Mouse (Mus musculus): ENCODE measurements at regions not wholly inside any gene's neighbourhood (a gene's known extent, or its start where the extent isn't known, plus 50 kb on each side); places are given as distances from the start of the nearest gene placed in this dataset.

GRCm38 (mm10) chr10:66940922-66941321 is 155.0 kb upstream of the Jmjd1c start:
- Histone ChIP-seq H3K4me3 (replicated peaks; ENCODE audit: low read depth, low read length) (no peak overlapping the region), H3K27me3 (ENCODE audit: control insufficient read depth, insufficient read depth, low read length) (no peaks in the 10 kb centered on the region), H3K4me1 (ENCODE audit: control insufficient read depth, insufficient read depth, low read length) (no peaks in the 10 kb centered on the region), H3K9me3 (ENCODE audit: control insufficient read depth, low read length) (no peaks in the 10 kb centered on the region), H3K36me3 (ENCODE audit: control insufficient read depth, insufficient read depth, low read length) (no peaks in the 10 kb centered on the region), H3K9ac (replicated peaks; ENCODE audit: low read length) (no peak overlapping the region), H3K4me2 (ENCODE audit: low read length) (no peak overlapping the region), H3K27ac (replicated peaks; ENCODE audit: low read depth, low read length) (no peak overlapping the region)
- DNase-seq (no peak), ATAC-seq (ENCODE audit: low FRiP score, low TSS enrichment) (no peak)
- 86% methylated on average over 5 of the region's 5 CpGs for WGBS

- Histone ChIP-seq H3K4me3 (replicated peaks; ENCODE audit: low read depth, low read length) (no peak overlapping the region), H3K9me3 (ENCODE audit: control insufficient read depth, low read length) (no peaks in the 10 kb centered on the region), H3K9ac (replicated peaks; ENCODE audit: low read length) (no peak overlapping the region), H3K4me1 (ENCODE audit: control insufficient read depth, insufficient read depth, low read length) (no peaks in the 10 kb centered on the region), H3K36me3 (ENCODE audit: control insufficient read depth, insufficient read depth, low read length) (no peaks in the 10 kb centered on the region), H3K27ac (replicated peaks; ENCODE audit: low read depth, low read length) (no peak overlapping the region), H3K27me3 (ENCODE audit: control insufficient read depth, insufficient read depth, low read length) (no peaks in the 10 kb centered on the region), H3K4me2 (ENCODE audit: low read length) (no peak overlapping the region)
- WGBS = 90% methylated on average over 3 of the region's 3 CpGs
- no peak for ATAC-seq (ENCODE audit: low FRiP score, low TSS enrichment)
- no peak for DNase-seq
Observed at GRCm38 (mm10) chr10:66941974-66942373, 154.0 kb upstream of the Jmjd1c start.

- DNase-seq = no peak
- Histone ChIP-seq H3K4me2 (ENCODE audit: low read length) (no peak overlapping the region), H3K9ac (replicated peaks; ENCODE audit: low read length) (no peak overlapping the region), H3K27me3 (ENCODE audit: control insufficient read depth, insufficient read depth, low read length) (no peaks in the 10 kb centered on the region), H3K36me3 (ENCODE audit: control insufficient read depth, insufficient read depth, low read length) (no peaks in the 10 kb centered on the region), H3K4me3 (replicated peaks; ENCODE audit: low read depth, low read length) (no peak overlapping the region), H3K9me3 (ENCODE audit: control insufficient read depth, low read length) (no peaks in the 10 kb centered on the region), H3K27ac (replicated peaks; ENCODE audit: low read depth, low read length) (no peak overlapping the region), H3K4me1 (ENCODE audit: control insufficient read depth, insufficient read depth, low read length) (no peaks in the 10 kb centered on the region)
- 80% methylated on average over 5 of the region's 5 CpGs for WGBS
- ATAC-seq (ENCODE audit: low FRiP score, low TSS enrichment) = no peak
Observed at GRCm38 (mm10) chr10:66943875-66944274, 152.1 kb upstream of the Jmjd1c start.

- H3K27ac ChIP-seq (replicated peaks; ENCODE audit: low read depth, low read length) = no peak overlapping the region
- H3K4me2 ChIP-seq (ENCODE audit: low read length) = no peak overlapping the region
- WGBS = 87% methylated on average over 2 of the region's 2 CpGs
- DNase-seq = no peak
- no peak for ATAC-seq (ENCODE audit: low FRiP score, low TSS enrichment)
- H3K9me3 ChIP-seq (ENCODE audit: control insufficient read depth, low read length) = no peaks in the 10 kb centered on the region
- no peak overlapping the region for H3K4me3 ChIP-seq (replicated peaks; ENCODE audit: low read depth, low read length)
- no peaks in the 10 kb centered on the region for H3K36me3 ChIP-seq (ENCODE audit: control insufficient read depth, insufficient read depth, low read length)
- no peaks in the 10 kb centered on the region for H3K4me1 ChIP-seq (ENCODE audit: control insufficient read depth, insufficient read depth, low read length)
- H3K9ac ChIP-seq (replicated peaks; ENCODE audit: low read length) = no peak overlapping the region
- H3K27me3 ChIP-seq (ENCODE audit: control insufficient read depth, insufficient read depth, low read length) = no peaks in the 10 kb centered on the region
Observed at GRCm38 (mm10) chr10:66946161-66946560, 149.8 kb upstream of the Jmjd1c start.

- H3K9me3 ChIP-seq (ENCODE audit: control insufficient read depth, low read length) = no peaks in the 10 kb centered on the region
- ATAC-seq (ENCODE audit: low FRiP score, low TSS enrichment) (no peak), DNase-seq (no peak)
- no peak overlapping the region for H3K27ac ChIP-seq (replicated peaks; ENCODE audit: low read depth, low read length)
- H3K4me2 ChIP-seq (ENCODE audit: low read length) = no peak overlapping the region
- H3K9ac ChIP-seq (replicated peaks; ENCODE audit: low read length) = no peak overlapping the region
- H3K27me3 ChIP-seq (ENCODE audit: control insufficient read depth, insufficient read depth, low read length) = no peaks in the 10 kb centered on the region
- no peaks in the 10 kb centered on the region for H3K4me1 ChIP-seq (ENCODE audit: control insufficient read depth, insufficient read depth, low read length)
- no peaks in the 10 kb centered on the region for H3K36me3 ChIP-seq (ENCODE audit: control insufficient read depth, insufficient read depth, low read length)
- 100% methylated on average over 2 of the region's 2 CpGs for WGBS
- no peak overlapping the region for H3K4me3 ChIP-seq (replicated peaks; ENCODE audit: low read depth, low read length)
Observed at GRCm38 (mm10) chr10:66948329-66948728, 147.6 kb upstream of the Jmjd1c start.

- H3K4me2 ChIP-seq (ENCODE audit: low read length) = no peak overlapping the region
- H3K27ac ChIP-seq (replicated peaks; ENCODE audit: low read depth, low read length) = no peak overlapping the region
- DNase-seq (no peak), ATAC-seq (ENCODE audit: low FRiP score, low TSS enrichment) (no peak)
- H3K36me3 ChIP-seq (ENCODE audit: control insufficient read depth, insufficient read depth, low read length) = no peaks in the 10 kb centered on the region
- H3K9ac ChIP-seq (replicated peaks; ENCODE audit: low read length) = no peak overlapping the region
- 88% methylated on average over 4 of the region's 4 CpGs for WGBS
- H3K4me3 ChIP-seq (replicated peaks; ENCODE audit: low read depth, low read length) = no peak overlapping the region
- no peaks in the 10 kb centered on the region for H3K27me3 ChIP-seq (ENCODE audit: control insufficient read depth, insufficient read depth, low read length)
- no peaks in the 10 kb centered on the region for H3K9me3 ChIP-seq (ENCODE audit: control insufficient read depth, low read length)
- H3K4me1 ChIP-seq (ENCODE audit: control insufficient read depth, insufficient read depth, low read length) = no peaks in the 10 kb centered on the region
Observed at GRCm38 (mm10) chr10:66950441-66950840, 145.5 kb upstream of the Jmjd1c start.

- H3K4me1 ChIP-seq (ENCODE audit: control insufficient read depth, insufficient read depth, low read length) = no peaks in the 10 kb centered on the region
- H3K4me2 ChIP-seq (ENCODE audit: low read length) = no peak overlapping the region
- WGBS = 89% methylated on average over 8 of the region's 8 CpGs
- H3K36me3 ChIP-seq (ENCODE audit: control insufficient read depth, insufficient read depth, low read length) = no peaks in the 10 kb centered on the region
- H3K27ac ChIP-seq (replicated peaks; ENCODE audit: low read depth, low read length) = no peak overlapping the region
- ATAC-seq (ENCODE audit: low FRiP score, low TSS enrichment) (no peak), DNase-seq (no peak)
- H3K9me3 ChIP-seq (ENCODE audit: control insufficient read depth, low read length) = no peaks in the 10 kb centered on the region
- no peaks in the 10 kb centered on the region for H3K27me3 ChIP-seq (ENCODE audit: control insufficient read depth, insufficient read depth, low read length)
- H3K9ac ChIP-seq (replicated peaks; ENCODE audit: low read length) = no peak overlapping the region
- no peak overlapping the region for H3K4me3 ChIP-seq (replicated peaks; ENCODE audit: low read depth, low read length)
Observed at GRCm38 (mm10) chr10:66951231-66951822, 144.6 kb upstream of the Jmjd1c start.

GRCm38 (mm10) chr10:66951935-66952334 is 144.0 kb upstream of the Jmjd1c start:
- ATAC-seq (ENCODE audit: low FRiP score, low TSS enrichment) = no peak

GRCm38 (mm10) chr10:66953248-66953975 is 142.5 kb upstream of the Jmjd1c start:
- no peak overlapping the region for H3K4me2 ChIP-seq (ENCODE audit: low read length)
- no peak for ATAC-seq (ENCODE audit: low FRiP score, low TSS enrichment)

More at GRCm38 (mm10) chr10:66951935-66952334, 144.0 kb upstream of the Jmjd1c start:
- H3K4me3 ChIP-seq (replicated peaks; ENCODE audit: low read depth, low read length) = no peak overlapping the region
- WGBS = 82% methylated on average over 9 of the region's 9 CpGs
- H3K27me3 ChIP-seq (ENCODE audit: control insufficient read depth, insufficient read depth, low read length) = no peaks in the 10 kb centered on the region
- no peak overlapping the region for H3K9ac ChIP-seq (replicated peaks; ENCODE audit: low read length)
- DNase-seq = no peak
- H3K9me3 ChIP-seq (ENCODE audit: control insufficient read depth, low read length) = no peaks in the 10 kb centered on the region
- H3K4me1 ChIP-seq (ENCODE audit: control insufficient read depth, insufficient read depth, low read length) = no peaks in the 10 kb centered on the region
- no peak overlapping the region for H3K4me2 ChIP-seq (ENCODE audit: low read length)
- no peaks in the 10 kb centered on the region for H3K36me3 ChIP-seq (ENCODE audit: control insufficient read depth, insufficient read depth, low read length)
- no peak overlapping the region for H3K27ac ChIP-seq (replicated peaks; ENCODE audit: low read depth, low read length)

More at GRCm38 (mm10) chr10:66953248-66953975, 142.5 kb upstream of the Jmjd1c start:
- Histone ChIP-seq H3K36me3 (ENCODE audit: control insufficient read depth, insufficient read depth, low read length) (no peaks in the 10 kb centered on the region), H3K9ac (replicated peaks; ENCODE audit: low read length) (no peak overlapping the region), H3K9me3 (ENCODE audit: control insufficient read depth, low read length) (no peaks in the 10 kb centered on the region), H3K27me3 (ENCODE audit: control insufficient read depth, insufficient read depth, low read length) (no peaks in the 10 kb centered on the region), H3K27ac (replicated peaks; ENCODE audit: low read depth, low read length) (no peak overlapping the region), H3K4me1 (ENCODE audit: control insufficient read depth, insufficient read depth, low read length) (no peaks in the 10 kb centered on the region), H3K4me3 (replicated peaks; ENCODE audit: low read depth, low read length) (no peak overlapping the region)
- 67% methylated on average over 10 of the region's 10 CpGs for WGBS
- peak; percentile 49 for DNase-seq
